Mouse (Mus musculus) heart, postnatal 0 days (tissue): Measurements from ENCODE around the gene Fbxw9.

ENCODE experiments used
- CTCF ChIP-seq: IDR thresholded peaks from 2 replicates; pipeline ENCODE4 v1.5.1; 2016; ENCODE audit warnings: antibody characterized with exemption, control low read depth, low read depth
- EP300 ChIP-seq: IDR thresholded peaks from 2 replicates; pipeline ENCODE4 v1.6.1; 2016; ENCODE audit warnings: antibody characterized with exemption, low read depth

- TF ChIP-seq CTCF (no peak), EP300 (no peak)
Measured at GRCm38 (mm10) chr8:85037681-85038531, 21.9 kb upstream of the Fbxw9 start.
